Mouse (Mus musculus): ENCODE measurements around the gene 4931408C20Rik.

4931408C20Rik gene

GRCm38 (mm10) chr1:26686842-26687760 is at the start of gene 4931408C20Rik:
Gene 4931408C20Rik, minus strand, starts transcription at chr1:26687460.
- peak; percentile 22 for DNase-seq (ENCODE audit: low spot score)

GRCm38 (mm10) chr1:26687926-26688325 is 666 bp upstream of the 4931408C20Rik start:
- DNase-seq (ENCODE audit: low spot score) = no peak

GRCm38 (mm10) chr1:26685952-26686693 is 1.1 kb downstream of the 4931408C20Rik start:
- no peak for DNase-seq (ENCODE audit: low spot score)

GRCm38 (mm10) chr1:26685383-26685782 is 1.9 kb downstream of the 4931408C20Rik start:
- DNase-seq (ENCODE audit: low spot score) = no peak

- DNase-seq (ENCODE audit: low spot score) = no peak
Observed at GRCm38 (mm10) chr1:26649704-26650388, 37.4 kb downstream of the 4931408C20Rik start.

GRCm38 (mm10) chr1:26636051-26636450 is 51.2 kb downstream of the 4931408C20Rik start:
- no peak for DNase-seq (ENCODE audit: low spot score)
